Mouse (Mus musculus) embryo, embryonic 10.5 days (tissue): Measurements from ENCODE around the gene Ticam1.

ENCODE experiments used
- DNase-seq: peaks from one replicate; pipeline ENCODE4 v3.0.0-alpha.2; 2015; ENCODE audit warnings: low spot score

The Ticam1 gene

GRCm38 (mm10) chr17:56290388-56291170 lies 14.0 kb upstream of the Ticam1 start:
- peak; percentile 97 for DNase-seq

GRCm38 (mm10) chr17:56289371-56290331 lies 13.1 kb upstream of the Ticam1 start:
- peak; percentile 87 for DNase-seq

GRCm38 (mm10) chr17:56288866-56289265 lies 12.3 kb upstream of the Ticam1 start:
- DNase-seq: no peak

GRCm38 (mm10) chr17:56287830-56288229 lies 11.2 kb upstream of the Ticam1 start:
- no peak for DNase-seq

- no peak for DNase-seq
These were observed 9.4 kb upstream of the Ticam1 start for GRCm38 (mm10) chr17:56285995-56286394.

- DNase-seq: no peak
These were observed 6.7 kb upstream of the Ticam1 start for GRCm38 (mm10) chr17:56283316-56283715.

- no peak for DNase-seq
These were observed 6.2 kb upstream of the Ticam1 start for GRCm38 (mm10) chr17:56282802-56283201.

- DNase-seq: no peak
These were observed 4.6 kb upstream of the Ticam1 start for GRCm38 (mm10) chr17:56281193-56281592.

GRCm38 (mm10) chr17:56279481-56280155 lies 3.0 kb upstream of the Ticam1 start:
- no peak for DNase-seq

GRCm38 (mm10) chr17:56278340-56278739 lies 1.8 kb upstream of the Ticam1 start:
- DNase-seq: no peak

GRCm38 (mm10) chr17:56277567-56277893 lies 944 bp upstream of the Ticam1 start:
- no peak for DNase-seq

GRCm38 (mm10) chr17:56275842-56276480 lies 625 bp downstream of the Ticam1 start:
- no peak for DNase-seq

- no peak for DNase-seq
These were observed 2.6 kb downstream of the Ticam1 start for GRCm38 (mm10) chr17:56273986-56274385.

GRCm38 (mm10) chr17:56273482-56273881 lies 3.1 kb downstream of the Ticam1 start:
- DNase-seq: no peak

- no peak for DNase-seq
These were observed 3.9 kb downstream of the Ticam1 start for GRCm38 (mm10) chr17:56272644-56273043.

- no peak for DNase-seq
These were observed 4.9 kb downstream of the Ticam1 start for GRCm38 (mm10) chr17:56271609-56272253.

GRCm38 (mm10) chr17:56269741-56270140 lies 6.8 kb downstream of the Ticam1 start:
- no peak for DNase-seq

GRCm38 (mm10) chr17:56269153-56269630 lies 7.4 kb downstream of the Ticam1 start:
- DNase-seq: peak; percentile 90

- no peak for DNase-seq
These were observed 10.3 kb downstream of the Ticam1 start for GRCm38 (mm10) chr17:56266271-56266670.

- no peak for DNase-seq
These were observed 10.7 kb downstream of the Ticam1 start for GRCm38 (mm10) chr17:56265869-56266268.

GRCm38 (mm10) chr17:56265011-56265410 lies 11.6 kb downstream of the Ticam1 start:
- no peak for DNase-seq
